Mouse (Mus musculus) embryonic fibroblast, embryonic 13.5 days (primary cell): Measurements from ENCODE around the gene Gm6588.

Source experiments
- CTCF ChIP-seq: IDR thresholded peaks from 2 replicates; pipeline ENCODE4 v1.5.1; 2011; ENCODE audit warnings: mild to moderate bottlenecking, control low read depth, low read length, moderate library complexity, borderline replicate concordance; ENCODE audit not compliant: insufficient read depth
- POLR2A ChIP-seq: IDR thresholded peaks from 2 replicates; pipeline ENCODE4 v1.6.1; 2011; ENCODE audit warnings: low read depth, mild to moderate bottlenecking, control low read depth, low read length, moderate library complexity

DNA sequence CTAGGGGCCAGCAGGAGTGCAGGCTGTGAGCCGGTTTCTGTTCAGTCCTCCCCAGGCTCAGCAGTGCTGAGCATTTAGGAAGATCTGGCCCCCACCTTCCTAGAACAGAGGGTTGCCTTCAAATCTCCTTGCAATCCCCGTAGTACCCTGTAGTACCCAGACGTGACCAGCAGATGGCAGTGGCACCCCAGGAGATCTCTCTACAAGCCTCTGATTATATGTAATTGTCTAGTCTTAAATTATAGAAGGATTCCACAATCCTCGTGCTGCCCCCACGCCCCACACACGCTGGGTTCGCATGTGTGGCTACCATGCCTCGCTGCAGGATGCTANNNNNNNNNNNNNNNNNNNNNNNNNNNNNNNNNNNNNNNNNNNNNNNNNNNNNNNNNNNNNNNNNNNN lies 16.2 kb upstream of the Gm6588 start:
- no peak for TF ChIP-seq POLR2A
- peak; percentile 44 for TF ChIP-seq CTCF
